Mouse (Mus musculus): ENCODE results near the gene Colec11.

Colec11 gene

GRCm38 (mm10) chr12:28623195-28623594 is at the start of gene Colec11:
Gene Colec11, minus strand, starts transcription at chr12:28623377.
- in situ Hi-C loops (cut with MboI, MseI) = no loop called here

DNA sequence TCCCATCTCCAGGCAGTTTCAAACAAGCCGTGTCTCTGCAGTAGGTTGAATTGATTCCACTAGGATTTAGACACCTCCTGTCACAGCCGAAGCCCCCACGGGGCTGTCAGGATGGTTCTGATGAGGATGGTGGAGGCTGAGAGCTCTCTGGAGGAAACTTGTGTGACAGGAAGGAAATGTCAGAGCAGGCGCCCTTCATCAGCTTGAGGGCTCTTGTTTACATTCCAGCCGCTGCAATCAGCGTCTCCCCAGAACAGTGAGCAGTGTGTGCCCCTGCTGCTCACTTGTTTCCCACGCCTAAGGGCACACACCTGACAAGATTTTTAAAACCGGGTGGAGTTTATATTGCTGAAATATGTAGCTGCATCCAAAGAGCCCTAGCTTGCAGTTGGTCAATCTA is 44.1 kb upstream of the Colec11 start:
- in situ Hi-C loops (cut with MboI, MseI) = no loop called here

DNA sequence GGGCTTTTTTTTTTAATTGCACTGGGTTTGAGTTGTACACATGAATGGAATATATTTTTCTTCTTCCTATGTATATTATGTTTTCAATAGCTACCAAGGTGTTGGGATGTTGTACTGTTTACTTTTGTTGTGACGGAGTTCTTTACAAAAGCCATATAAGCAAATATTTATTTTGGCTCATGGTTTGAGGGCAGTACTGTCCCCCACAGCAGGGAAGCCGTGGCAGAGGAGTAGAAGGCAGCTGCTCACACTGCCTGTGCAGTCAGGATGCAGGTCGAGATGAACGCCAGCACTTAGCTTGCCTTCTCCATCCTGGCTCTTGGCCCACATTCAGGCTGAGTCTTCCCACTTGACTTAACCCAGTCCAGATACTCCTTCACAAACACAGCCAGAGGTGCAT is 43.6 kb upstream of the Colec11 start:
- in situ Hi-C loops (cut with MboI, MseI) = no loop called here

- in situ Hi-C loops (cut with MboI, MseI) = no loop called here
Observed at GRCm38 (mm10) chr12:28662628-28663027, 39.5 kb upstream of the Colec11 start.

DNA sequence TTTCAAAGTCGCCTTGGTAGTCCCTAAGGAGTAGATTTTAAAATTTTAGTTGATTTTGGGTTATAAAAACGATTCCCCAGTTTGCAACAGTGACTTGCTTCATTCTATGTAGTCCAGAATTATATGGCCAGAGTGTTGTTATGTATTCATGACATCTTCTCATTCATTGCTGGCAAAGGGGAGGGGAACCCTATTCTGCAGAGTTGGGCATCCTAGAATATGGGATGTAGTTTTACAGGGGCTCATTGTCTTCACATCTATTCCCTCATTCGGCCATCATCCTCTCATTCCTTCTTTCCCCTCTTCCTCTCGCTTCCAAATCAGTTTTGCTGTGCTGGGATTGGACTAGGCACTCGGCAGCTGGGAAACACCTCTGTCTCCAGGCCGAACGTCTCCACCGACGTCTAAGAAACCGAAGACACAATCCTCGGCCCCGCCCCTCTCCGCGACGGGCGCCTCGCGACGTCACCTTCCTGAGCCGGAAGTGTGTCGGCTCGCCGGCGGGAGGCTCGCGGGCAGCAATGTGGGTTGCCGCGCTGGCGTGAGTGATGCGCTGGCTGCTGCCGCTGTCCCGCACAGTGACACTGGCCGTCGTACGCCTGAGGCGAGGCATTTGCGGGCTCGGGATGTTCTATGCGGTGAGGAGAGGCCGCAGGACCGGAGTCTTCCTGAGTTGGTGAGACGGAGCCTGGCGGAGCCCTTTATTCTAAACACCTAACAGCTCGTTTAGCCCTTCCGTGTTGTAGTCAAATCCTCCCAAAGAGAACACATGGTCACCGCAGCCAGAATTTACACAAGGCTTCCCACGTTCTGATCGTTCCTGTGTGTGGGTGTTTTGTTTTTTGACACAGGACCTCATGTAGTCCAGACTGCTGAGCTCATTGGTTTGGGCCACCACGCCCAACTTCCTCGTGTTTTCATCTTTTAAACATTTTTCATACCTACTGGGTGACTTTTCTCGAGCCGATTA is 26.2 kb upstream of the Colec11 start, which contains the start of gene Rnaseh1:
Gene Rnaseh1, plus strand, starts transcription at position 462 of the 970 bp plus-strand sequence.
- in situ Hi-C loops (cut with MboI, MseI) = loop anchor here in 1 of 2 experiments (25.0 kb wide), 1 partner anchor 1938 kb away; the partner anchor contains the start of gene Tmem18

DNA sequence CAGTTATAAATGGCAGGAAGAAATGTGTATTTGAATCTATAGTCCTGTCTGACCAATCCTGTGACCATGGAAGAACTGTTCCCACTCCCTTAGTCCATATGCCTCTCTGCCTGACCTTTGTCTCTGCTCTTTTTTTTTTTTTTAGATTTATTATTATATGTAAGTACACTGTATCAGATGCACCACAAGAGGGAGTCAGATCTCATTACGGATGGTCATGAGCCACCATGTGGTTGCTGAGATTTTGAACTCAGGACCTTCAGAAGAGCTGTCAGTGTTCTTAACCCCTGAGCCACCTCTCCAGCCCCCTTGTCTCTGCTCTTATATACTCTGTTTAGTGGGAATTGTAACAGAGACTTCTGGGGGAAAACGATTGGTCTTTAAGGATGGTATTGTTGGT is 15.6 kb upstream of the Colec11 start:
- in situ Hi-C loops (cut with MboI, MseI) = loop anchor here in 1 of 2 experiments (5.0 to 25.0 kb wide), 2 partner anchors 109 to 1949 kb away; partner anchors contain the start of gene Tmem18

DNA sequence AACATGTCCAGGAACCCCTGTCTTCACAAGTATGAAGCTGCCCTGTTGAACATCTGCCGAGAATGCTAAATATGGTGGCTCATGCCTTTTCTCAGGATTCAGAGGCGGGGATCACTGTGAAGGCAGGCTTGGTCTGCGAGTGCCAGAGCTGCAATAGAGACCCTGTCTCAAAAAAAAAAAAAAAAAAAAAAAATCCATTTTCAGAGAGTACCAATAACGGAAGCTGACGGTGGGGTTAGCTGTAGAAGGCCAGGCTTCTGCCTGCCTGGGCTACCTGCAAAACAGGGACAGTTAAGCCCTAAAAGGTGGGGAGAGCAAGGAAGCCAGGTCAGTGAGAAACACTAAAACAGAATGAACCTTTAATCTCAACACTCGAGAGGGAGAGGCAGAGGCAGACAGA is 13.4 kb upstream of the Colec11 start:
- in situ Hi-C loops (cut with MboI, MseI) = loop anchor here in 1 of 2 experiments (5.0 to 25.0 kb wide), 2 partner anchors 111 to 1951 kb away; partner anchors contain the start of gene Tmem18

GRCm38 (mm10) chr12:28635535-28636476 is 12.6 kb upstream of the Colec11 start, which contains the start of gene Rps7:
Gene Rps7, minus strand, starts transcription at chr12:28635953.
- in situ Hi-C loops (cut with MboI, MseI) = loop anchor here in 1 of 2 experiments (5.0 to 25.0 kb wide), 2 partner anchors 111 to 1951 kb away; partner anchors contain the start of gene Tmem18

DNA sequence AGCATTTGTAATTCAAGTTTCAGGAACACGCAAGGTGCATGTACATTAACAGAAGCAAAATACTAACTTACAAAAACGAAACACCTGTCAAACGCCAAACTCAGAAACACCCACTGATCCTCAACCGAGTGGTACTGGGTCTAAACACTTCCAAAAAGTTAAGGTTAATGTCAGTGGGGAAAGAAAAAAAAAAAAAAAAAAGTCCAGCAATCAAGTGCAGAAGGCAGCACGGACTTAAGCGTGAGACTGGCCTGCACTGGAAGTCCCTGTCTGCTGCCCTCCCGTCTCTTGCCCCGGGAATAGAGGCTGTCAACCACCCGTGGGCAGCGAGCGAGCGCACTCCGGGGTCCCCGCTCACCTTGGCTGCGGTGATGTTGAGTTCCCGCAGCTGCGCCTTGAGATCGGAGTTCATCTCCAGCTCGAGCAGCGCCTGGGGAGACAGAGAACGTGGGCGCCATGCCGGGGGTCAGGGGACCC is 11.9 kb upstream of the Colec11 start:
- in situ Hi-C loops (cut with MboI, MseI) = loop anchor here in 1 of 2 experiments (5.0 to 25.0 kb wide), 2 partner anchors 112 to 1952 kb away; partner anchors contain the start of gene Tmem18

- in situ Hi-C loops (cut with MboI, MseI) = loop anchor here in 1 of 2 experiments (25.0 kb wide), 1 partner anchor 1959 kb away; the partner anchor contains the start of gene Tmem18
Observed at GRCm38 (mm10) chr12:28628436-28628835, 5.3 kb upstream of the Colec11 start.

DNA sequence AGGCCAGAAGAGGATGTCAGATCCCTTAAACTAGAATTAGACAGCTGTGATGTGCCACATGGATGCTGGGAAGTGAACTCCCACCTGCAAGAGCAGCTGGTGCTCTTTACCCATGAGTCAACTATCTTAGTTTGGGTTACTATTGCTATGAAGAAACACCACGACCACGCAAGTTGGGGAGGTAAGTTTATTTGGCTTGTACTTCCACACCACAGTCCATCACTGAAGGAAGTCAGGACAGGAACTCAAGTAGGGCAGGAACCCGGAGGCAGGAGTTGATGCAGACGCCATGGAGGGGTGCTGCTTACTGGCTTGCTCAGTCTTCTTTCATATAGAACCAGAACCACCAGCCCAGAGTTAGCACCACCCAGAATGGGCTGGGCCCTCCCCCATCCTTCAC is 3.9 kb upstream of the Colec11 start:
- in situ Hi-C loops (cut with MboI, MseI) = loop anchor here in 1 of 2 experiments (25.0 kb wide), 1 partner anchor 1960 kb away; the partner anchor contains the start of gene Tmem18

DNA sequence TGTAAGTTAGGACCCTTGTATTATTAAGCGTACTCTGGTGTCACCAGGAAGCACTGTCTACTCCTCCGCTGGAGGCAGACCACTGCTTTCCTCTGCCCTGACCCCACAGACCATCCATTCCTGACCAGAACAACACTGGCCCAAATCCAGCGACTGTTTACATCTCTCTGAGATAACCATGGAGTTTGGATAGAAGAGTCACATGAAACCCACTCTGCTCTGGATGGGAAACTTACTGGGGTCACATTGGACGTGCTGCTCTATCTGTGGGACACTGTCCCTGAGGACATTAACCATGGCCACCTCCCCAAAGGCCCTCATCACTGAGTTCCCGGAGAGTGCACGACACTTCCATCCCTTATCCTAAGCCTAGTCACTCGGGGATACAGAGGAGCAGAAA is 2.2 kb upstream of the Colec11 start:
- in situ Hi-C loops (cut with MboI, MseI) = loop anchor here in 1 of 2 experiments (25.0 kb wide), 1 partner anchor 1962 kb away; the partner anchor contains the start of gene Tmem18

DNA sequence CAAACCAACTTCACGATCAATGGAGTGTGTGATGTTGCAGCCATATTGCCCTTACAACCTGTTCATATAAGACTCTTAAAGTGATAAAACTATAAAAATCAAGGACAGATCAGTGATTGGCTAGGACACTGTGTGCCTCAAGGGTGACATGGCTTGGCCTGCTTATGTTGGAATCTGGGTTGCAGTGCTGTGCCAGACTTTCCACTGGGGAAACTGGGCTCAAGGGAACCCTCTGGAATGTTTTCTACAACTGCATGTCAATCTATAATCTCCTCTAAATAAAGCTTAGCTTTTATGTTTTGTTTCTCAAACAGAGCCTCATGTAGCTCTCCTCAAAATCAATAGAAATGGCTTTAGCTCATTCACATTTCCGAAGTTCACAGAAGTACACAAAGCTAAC is 1.1 kb upstream of the Colec11 start:
- in situ Hi-C loops (cut with MboI, MseI) = no loop called here

GRCm38 (mm10) chr12:28622641-28623040 is 536 bp downstream of the Colec11 start:
- in situ Hi-C loops (cut with MboI, MseI) = no loop called here

- in situ Hi-C loops (cut with MboI, MseI) = no loop called here
Observed at GRCm38 (mm10) chr12:28622167-28622532, 1.0 kb downstream of the Colec11 start.

GRCm38 (mm10) chr12:28621451-28622166 is 1.6 kb downstream of the Colec11 start:
- in situ Hi-C loops (cut with MboI, MseI) = no loop called here

GRCm38 (mm10) chr12:28617297-28617696 is 5.9 kb downstream of the Colec11 start:
- in situ Hi-C loops (cut with MboI, MseI) = loop anchor here in 1 of 2 experiments (10.0 kb wide), 1 partner anchor 1128 kb away; no protein-coding TSS in a partner anchor

DNA sequence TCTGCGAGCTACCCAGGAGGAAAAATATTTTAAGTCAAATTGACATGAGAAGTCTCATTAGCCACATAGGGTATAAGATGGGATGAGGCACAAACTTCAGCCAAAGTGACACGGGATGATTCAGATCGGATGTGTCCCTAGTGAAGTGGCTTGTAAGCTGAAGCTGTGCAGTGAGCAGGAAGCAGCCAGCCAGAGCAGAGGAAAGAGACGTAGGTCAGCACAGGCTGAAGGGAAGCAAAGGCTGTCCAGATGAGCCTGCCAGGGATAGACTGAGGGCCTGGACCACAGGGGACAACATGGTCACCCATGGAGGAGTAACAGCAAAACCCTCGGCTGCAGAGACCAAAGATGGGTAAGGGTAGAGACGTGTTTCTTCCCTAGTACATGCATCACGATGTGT is 8.8 kb downstream of the Colec11 start:
- in situ Hi-C loops (cut with MboI, MseI) = loop anchor here in 1 of 2 experiments (10.0 kb wide), 1 partner anchor 1130 kb away; no protein-coding TSS in a partner anchor

DNA sequence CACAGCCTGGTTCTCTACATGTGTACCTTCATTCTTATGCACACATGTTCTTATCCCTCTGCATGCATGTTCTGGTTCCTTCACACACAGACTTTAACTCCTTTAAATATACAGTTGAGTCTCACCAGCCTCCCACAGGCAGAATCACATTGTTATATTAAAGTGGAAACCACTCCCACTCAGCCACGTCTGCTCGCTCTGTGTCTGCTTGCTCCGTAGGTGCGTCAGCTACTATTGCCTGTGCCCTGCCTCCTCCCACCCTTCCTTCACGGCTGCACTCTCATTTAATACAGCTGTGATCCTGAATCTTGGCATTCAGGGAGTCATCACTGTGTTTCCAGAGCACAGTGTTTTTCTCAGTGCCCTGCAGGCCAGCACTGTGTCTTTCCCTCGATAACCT is 10.8 kb downstream of the Colec11 start:
- in situ Hi-C loops (cut with MboI, MseI) = loop anchor here in 1 of 2 experiments (10.0 kb wide), 1 partner anchor 1132 kb away; no protein-coding TSS in a partner anchor
